Mouse (Mus musculus): ENCODE data around the gene Nprl2. TPM values are rescaled to one million over a fixed set of nuclear protein-coding genes. Genes with fewer than 3 reads are reported as not detected.
"Not testable (repeated sequence)": the region's sequence is repeated elsewhere in the genome, so short reads cannot be mapped to it uniquely, and the experiment has no call there.

Gene Nprl2
- total and polyA plus RNA-seq, 2 experiments, result 18.5 to 24.8 TPM

DNA sequence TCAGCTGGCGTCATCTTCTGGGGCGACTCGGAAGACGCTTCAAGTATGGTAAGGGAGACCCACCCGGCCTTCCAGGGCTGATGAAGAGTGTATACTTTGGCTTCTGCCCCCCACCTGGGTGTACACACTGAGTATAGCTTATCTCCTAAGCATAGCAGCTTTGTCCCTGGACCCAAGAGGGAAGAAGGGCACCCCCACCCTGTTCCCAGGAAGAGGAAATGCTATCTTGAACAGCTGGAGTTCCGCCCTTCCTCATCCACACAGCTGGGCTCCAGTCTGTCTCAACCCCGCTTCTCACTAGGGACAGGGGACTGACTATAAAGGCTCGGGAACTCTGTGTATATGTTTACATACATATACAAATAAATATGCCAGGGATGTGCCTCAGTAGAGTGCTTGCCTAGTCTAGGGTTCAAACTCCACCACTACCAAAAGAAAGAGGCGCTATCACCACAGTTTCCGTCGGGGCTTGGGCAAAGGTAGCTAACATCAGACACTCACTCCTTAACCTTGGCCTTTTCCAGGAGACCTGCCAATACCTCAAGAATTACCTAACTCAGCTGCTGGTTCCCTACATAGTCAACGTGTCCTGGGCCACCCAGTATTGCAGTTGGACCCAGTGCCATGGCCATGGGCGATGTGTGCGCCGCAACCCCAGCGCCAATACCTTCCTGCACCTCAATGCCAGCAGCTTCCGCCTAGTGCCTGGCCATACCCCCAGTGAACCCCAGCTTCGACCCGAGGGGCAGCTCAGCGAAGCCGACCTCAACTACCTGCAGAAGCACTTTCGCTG is 29.7 kb downstream of the Nprl2 start:
- TF ChIP-seq POLR2A (IDR thresholded peaks at IDR 0.05; ENCODE audit: extremely low read depth, insufficient read depth, low read length) (no peak), CTCF (IDR thresholded peaks at IDR 0.05; ENCODE audit: low read depth, low read length) (no peak)
- WGBS, result 68% methylated on average over 22 of the region's 22 CpGs
- Histone ChIP-seq H3K4me3 (ENCODE audit: insufficient read depth, low read depth, low read length) (peak overlapping the region; percentile 83), H3K27ac (replicated peaks; ENCODE audit: insufficient read depth, low read depth, low read length) (peak overlapping the region; percentile 94), H3K27me3 (ENCODE audit: control insufficient read depth, insufficient read depth, low read length) (no peaks in the 10 kb centered on the region), H3K9ac (ENCODE audit: low read depth, low read length) (peak overlapping the region; percentile 82), H3K79me2 (ENCODE audit: control insufficient read depth, insufficient read depth, low read length) (peaks cover 24% of the 10 kb centered on the region; the same call in 1 of the 2 replicates), H3K4me1 (ENCODE audit: control insufficient read depth, insufficient read depth, low read length) (peaks cover 35% of the 10 kb centered on the region), H3K36me3 (ENCODE audit: control insufficient read depth, insufficient read depth, low read length) (peaks cover 7% of the 10 kb centered on the region)
- peak; percentile 59 for DNase-seq (ENCODE audit: extremely low read depth, low read depth, low spot score)

DNA sequence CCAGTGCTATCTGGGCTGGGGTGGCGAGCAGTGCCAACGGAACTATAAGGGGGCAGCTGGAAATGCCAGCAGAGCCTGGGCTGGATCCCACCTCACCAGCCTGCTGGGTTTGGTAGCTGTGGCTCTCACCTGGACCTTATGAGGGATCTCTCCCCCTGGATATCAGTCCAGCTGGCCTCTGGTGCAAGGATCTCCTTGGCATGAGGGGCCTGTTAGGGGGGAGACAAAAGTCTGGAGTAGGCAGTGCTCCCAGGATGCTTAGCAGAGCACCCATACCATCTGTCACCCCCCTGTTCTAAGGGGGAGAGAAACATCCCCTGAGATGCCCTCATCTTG is 30.3 kb downstream of the Nprl2 start:
- Histone ChIP-seq H3K4me1 (ENCODE audit: control insufficient read depth, insufficient read depth, low read length) (peaks cover 33% of the 10 kb centered on the region), H3K27ac (replicated peaks; ENCODE audit: insufficient read depth, low read depth, low read length) (0 out of 2 replicates have a peak overlapping the region, but pooled peaks have one; percentile 7), H3K27me3 (ENCODE audit: control insufficient read depth, insufficient read depth, low read length) (no peaks in the 10 kb centered on the region), H3K79me2 (ENCODE audit: control insufficient read depth, insufficient read depth, low read length) (peaks cover 27% of the 10 kb centered on the region; the same call in 1 of the 2 replicates), H3K9ac (ENCODE audit: low read depth, low read length) (no peak overlapping the region), H3K36me3 (ENCODE audit: control insufficient read depth, insufficient read depth, low read length) (peaks cover 7% of the 10 kb centered on the region), H3K4me3 (ENCODE audit: insufficient read depth, low read depth, low read length) (no peak overlapping the region)
- WGBS, result 98% methylated on average over 2 of the region's 2 CpGs
- DNase-seq (ENCODE audit: extremely low read depth, low read depth, low spot score), result no peak
- TF ChIP-seq POLR2A (IDR thresholded peaks at IDR 0.05; ENCODE audit: extremely low read depth, insufficient read depth, low read length) (no peak), CTCF (IDR thresholded peaks at IDR 0.05; ENCODE audit: low read depth, low read length) (no peak)

DNA sequence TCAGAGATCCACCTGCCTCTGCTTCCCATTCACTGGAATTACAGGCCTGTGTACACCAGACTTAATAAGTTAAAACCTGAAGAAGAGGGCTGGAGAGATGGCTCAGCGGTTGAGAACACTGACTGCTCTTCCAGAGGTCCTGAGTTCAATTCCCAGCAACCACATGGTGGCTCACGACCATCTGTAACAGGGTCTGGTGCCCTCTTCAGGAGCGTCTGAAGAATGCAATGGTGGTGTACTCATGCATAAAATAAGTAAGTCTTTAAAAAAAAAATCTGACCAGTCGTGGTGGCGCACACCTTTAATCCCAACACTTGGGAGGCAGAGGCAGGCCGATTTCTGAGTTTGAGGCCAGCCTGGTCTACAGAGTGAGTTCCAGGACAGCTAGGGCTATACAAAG is 31.7 kb downstream of the Nprl2 start:
- DNase-seq (ENCODE audit: extremely low read depth, low read depth, low spot score); H3K27me3 ChIP-seq (ENCODE audit: control insufficient read depth, insufficient read depth, low read length); H3K36me3 ChIP-seq (ENCODE audit: control insufficient read depth, insufficient read depth, low read length); H3K9ac ChIP-seq (ENCODE audit: low read depth, low read length); H3K4me3 ChIP-seq (ENCODE audit: insufficient read depth, low read depth, low read length); H3K27ac ChIP-seq (replicated peaks; ENCODE audit: insufficient read depth, low read depth, low read length): not testable (repeated sequence)
- Histone ChIP-seq H3K79me2 (ENCODE audit: control insufficient read depth, insufficient read depth, low read length) (peaks cover 38% of the 10 kb centered on the region; the same call in 1 of the 2 replicates), H3K4me1 (ENCODE audit: control insufficient read depth, insufficient read depth, low read length) (peaks cover 32% of the 10 kb centered on the region)
- WGBS, result 91% methylated on average over 6 of the region's 6 CpGs

- Histone ChIP-seq H3K4me1 (ENCODE audit: control insufficient read depth, insufficient read depth, low read length) (peaks cover 33% of the 10 kb centered on the region), H3K27ac (replicated peaks; ENCODE audit: insufficient read depth, low read depth, low read length) (peak overlapping the region; percentile 96), H3K9ac (ENCODE audit: low read depth, low read length) (peak overlapping the region; percentile 16; the same call in 1 of the 2 replicates), H3K79me2 (ENCODE audit: control insufficient read depth, insufficient read depth, low read length) (peaks cover 22% of the 10 kb centered on the region; the same call in 1 of the 2 replicates), H3K27me3 (ENCODE audit: control insufficient read depth, insufficient read depth, low read length) (no peaks in the 10 kb centered on the region), H3K4me3 (ENCODE audit: insufficient read depth, low read depth, low read length) (no peak overlapping the region), H3K36me3 (ENCODE audit: control insufficient read depth, insufficient read depth, low read length) (peaks cover 9% of the 10 kb centered on the region)
- peak; percentile 94 for DNase-seq (ENCODE audit: extremely low read depth, low read depth, low spot score)
- TF ChIP-seq POLR2A (IDR thresholded peaks at IDR 0.05; ENCODE audit: extremely low read depth, insufficient read depth, low read length) (no peak), CTCF (IDR thresholded peaks at IDR 0.05; ENCODE audit: low read depth, low read length) (no peak)
- 23% methylated on average over 14 of the region's 14 CpGs for WGBS
Measured at GRCm38 (mm10) chr9:107575579-107576356, 33.7 kb downstream of the Nprl2 start.

DNA sequence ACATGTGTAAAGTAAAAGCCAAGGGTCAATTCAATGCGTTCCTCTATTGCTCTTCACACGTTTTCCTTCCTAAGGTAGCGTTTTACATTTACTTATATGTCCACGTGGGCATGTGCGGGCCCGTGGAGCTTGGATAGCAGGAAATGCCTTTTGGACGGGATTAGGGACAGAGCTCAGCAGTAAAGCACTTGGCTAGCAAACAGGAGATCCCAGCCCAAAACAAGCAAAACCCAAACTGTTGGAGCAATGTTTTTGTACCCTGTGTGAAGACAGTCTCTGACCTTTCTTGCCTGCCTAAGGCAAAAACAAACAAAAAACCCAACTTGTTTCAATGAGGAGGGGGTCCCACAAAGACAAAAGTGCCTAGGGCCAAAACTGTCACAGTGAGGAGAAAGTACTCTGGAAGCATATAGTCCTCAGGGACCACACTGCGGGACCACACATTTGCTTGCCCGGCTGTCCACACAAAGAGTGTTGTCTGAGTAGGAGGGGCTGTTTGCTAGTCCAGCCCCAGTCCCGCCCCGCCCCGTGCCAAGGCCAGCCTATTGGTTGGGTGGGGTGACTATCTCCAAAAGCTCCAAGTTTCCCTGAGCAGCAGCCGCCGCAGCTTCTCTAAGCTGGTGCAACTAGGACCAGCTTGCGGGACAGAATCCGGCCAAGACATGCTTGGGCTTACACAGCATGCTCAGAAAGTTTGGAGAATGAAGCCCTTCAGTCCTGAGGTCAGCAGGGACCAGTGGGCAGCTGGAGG is 34.5 kb downstream of the Nprl2 start, which contains the start of gene Hyal1:
Hyal1 (plus strand) TSS at position 571 of the 751 bp plus-strand sequence.
- Histone ChIP-seq H3K27me3 (ENCODE audit: control insufficient read depth, insufficient read depth, low read length) (no peaks in the 10 kb centered on the region), H3K36me3 (ENCODE audit: control insufficient read depth, insufficient read depth, low read length) (peaks cover 9% of the 10 kb centered on the region), H3K79me2 (ENCODE audit: control insufficient read depth, insufficient read depth, low read length) (peaks cover 19% of the 10 kb centered on the region; the same call in 1 of the 2 replicates), H3K4me3 (ENCODE audit: insufficient read depth, low read depth, low read length) (peak within 1 kb of the TSS; percentile 91), H3K4me1 (ENCODE audit: control insufficient read depth, insufficient read depth, low read length) (peaks cover 25% of the 10 kb centered on the region), H3K9ac (ENCODE audit: low read depth, low read length) (peak within 1 kb of the TSS; percentile 91), H3K27ac (replicated peaks; ENCODE audit: insufficient read depth, low read depth, low read length) (peak within 1 kb of the TSS; percentile 97)
- DNase-seq (ENCODE audit: extremely low read depth, low read depth, low spot score), result peak; percentile 97
- 6% methylated on average over 16 of the region's 16 CpGs for WGBS
- peak; percentile 94 for TF ChIP-seq POLR2A (IDR thresholded peaks at IDR 0.05; ENCODE audit: extremely low read depth, insufficient read depth, low read length)
- no peak for TF ChIP-seq CTCF (IDR thresholded peaks at IDR 0.05; ENCODE audit: low read depth, low read length)

Measured in liver, adult 2 months (tissue).